Mouse (Mus musculus): ENCODE measurements around the gene Susd6.
A peak's percentile ranks its signal among the peaks of the same experiment; 100 is the strongest.

The Susd6 gene

GRCm38 (mm10) chr12:80881121-80881520 is 90.8 kb downstream of the Susd6 start:
- no peak for DNase-seq

DNA sequence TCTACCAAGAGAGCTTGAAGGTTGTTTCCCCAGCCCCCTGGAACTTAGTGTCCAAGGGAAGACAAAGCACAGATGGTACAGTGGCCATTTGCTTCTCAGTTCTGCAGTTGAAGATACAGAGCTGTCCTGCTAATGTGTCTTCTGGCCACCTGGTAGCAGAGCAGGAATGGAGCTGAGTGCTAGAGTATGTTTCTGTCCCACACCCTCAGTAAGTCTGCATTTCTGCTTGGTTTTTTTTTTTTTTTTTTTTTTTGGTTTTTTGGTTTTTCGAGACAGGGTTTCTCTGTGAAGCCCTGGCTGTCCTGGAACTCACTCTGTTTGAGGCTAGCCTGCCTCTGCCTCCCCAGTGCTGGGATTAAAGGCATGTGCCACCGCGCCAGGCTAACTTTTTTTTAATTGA is 93.0 kb downstream of the Susd6 start:
- no peak for DNase-seq

DNA sequence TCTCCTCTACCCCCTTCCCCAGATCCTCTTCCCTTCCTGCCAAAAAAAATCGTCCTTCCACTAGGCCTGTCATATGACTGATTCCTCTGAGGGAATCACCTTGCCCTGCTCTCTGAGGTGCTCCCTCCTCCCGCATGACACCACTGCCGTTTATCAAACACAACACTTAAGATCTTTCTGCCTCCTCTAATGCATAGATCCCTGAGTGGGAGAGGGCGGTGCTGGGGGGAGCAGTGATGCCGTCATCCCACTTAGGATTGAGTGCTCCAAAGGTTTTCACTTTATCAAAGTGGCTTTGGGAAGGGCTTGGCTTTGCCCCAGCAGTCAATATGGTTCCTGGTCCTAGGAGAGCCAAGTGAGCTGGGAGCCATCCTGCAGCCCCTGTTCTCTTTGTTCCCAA is 93.6 kb downstream of the Susd6 start:
- DNase-seq: no peak

DNA sequence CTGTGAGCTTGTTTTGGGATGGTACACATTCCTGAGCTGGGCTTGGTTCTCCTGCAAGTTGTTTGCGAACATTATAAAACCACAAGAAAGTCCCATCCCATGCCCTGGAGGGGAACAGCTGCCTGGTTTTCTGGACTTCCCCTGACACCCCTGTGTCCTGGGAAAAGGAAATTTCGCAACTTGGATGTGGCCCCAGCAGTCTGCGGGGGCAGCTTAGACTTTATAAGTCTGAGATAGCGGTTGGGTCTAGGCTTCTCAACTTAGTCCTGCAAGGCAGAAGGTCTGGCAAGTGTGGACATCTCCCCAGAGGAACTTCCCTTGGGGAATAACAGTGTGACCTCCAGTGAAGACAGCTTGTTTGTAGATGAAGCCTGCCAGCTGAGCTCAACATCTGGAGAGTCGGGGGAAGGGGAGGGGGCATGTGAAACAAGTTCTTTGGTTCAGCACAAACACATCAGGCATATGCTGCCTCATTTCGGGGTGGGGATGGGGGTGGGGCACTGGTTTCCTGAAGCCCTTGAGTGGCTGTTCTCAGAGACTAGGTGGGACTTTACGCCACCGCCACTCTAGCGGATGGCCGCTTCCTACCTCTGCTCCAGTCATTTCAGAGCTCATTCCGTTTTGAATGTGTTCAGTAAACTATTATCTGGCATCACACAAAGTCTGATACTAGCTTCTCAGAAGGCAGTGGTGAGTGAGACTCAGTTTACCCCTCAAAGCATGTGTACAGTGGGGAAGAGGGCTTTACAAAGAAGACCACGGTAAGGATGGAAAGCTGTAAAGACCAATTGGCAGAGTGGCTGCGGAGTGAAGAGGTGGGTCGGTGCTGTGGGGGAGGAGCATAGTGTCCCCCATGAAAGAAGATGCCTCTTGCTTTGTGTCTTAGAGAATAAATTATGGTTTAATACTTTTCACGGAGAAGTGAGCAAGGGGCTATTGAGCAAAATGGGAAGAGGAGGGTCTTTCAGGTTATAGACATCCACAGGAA is 95.3 kb downstream of the Susd6 start:
- DNase-seq: no peak

DNA sequence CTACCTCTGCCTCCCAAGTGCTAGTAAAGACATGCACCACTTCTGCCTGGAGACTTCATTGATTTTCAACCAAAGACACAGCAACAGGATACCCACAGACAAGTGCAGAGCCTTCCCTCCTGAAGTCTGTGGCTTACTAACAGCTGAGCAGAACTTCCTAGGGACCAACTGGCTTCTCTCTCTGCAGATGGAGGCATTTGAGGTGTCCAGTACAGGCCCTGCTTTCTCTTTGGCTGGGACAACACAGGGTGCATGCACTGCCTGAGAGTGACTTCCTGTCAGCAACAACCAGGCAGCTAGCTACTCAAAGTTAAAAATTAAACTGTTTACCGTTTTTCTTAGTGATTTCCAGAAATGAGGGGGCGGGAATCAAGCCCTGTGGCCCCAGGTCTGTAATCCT is 96.7 kb downstream of the Susd6 start:
- DNase-seq: no peak

GRCm38 (mm10) chr12:80889331-80889730 is 99.0 kb downstream of the Susd6 start:
- DNase-seq: no peak

- no peak for DNase-seq
Measured at GRCm38 (mm10) chr12:80891074-80891473, 100.8 kb downstream of the Susd6 start.

DNA sequence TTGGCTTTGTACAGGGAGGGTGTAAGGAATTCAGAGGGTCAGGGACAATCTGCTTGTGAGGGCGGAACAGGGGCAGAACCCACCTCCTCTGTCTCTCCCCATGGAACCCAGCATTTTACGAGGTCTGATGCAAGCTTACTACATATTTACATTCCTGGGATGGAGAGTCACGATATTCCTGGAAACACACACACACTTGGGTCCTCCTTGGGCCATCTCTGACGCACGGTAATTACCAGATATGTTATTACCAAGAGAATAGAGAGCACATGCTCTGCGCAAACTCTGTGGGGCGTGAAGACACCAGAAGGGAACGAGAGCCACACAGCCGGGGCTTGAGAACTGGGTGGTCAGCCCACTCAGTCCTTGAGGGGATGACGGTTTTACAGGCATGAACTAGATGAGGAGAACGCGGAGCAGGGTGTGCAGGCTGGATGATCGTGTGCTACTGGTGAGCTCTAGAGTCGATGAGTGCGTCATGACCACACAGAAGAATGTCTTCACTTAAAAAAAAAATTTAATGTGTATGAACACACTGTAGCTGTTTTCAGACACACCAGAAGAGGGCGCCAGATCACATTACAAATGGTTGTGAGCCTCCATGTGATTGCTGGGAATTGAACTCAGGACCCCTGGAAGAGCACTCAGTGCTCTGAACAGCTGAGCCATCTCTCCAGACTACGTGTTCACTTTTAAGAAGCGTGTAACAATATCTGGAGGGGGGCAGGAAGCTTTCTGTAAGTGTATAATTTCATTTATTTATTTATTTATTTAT is 103.6 kb downstream of the Susd6 start:
- DNase-seq: no peak

- DNase-seq: peak; percentile 76 to 79
Measured at GRCm38 (mm10) chr12:80894973-80895570, 104.8 kb downstream of the Susd6 start.

DNA sequence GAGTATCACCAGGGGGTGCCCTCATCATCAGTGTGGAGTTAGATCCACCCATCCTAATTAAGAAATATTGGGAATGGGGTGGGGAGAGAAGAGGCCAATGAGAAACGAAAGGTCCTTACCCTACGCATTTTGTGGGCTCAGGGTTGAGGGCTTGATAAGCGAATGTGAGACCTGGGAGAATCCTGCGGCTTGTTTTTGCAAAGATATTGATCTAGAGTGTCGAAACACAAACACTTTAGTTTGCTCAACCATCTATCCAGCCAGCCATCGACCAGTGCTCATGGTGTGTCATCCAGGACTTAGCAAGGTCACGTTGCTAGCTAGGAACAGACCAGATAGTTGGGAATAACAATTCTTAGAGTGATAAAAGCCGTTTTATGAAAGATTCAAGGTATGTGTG is 119.3 kb downstream of the Susd6 start:
- no peak for DNase-seq

DNA sequence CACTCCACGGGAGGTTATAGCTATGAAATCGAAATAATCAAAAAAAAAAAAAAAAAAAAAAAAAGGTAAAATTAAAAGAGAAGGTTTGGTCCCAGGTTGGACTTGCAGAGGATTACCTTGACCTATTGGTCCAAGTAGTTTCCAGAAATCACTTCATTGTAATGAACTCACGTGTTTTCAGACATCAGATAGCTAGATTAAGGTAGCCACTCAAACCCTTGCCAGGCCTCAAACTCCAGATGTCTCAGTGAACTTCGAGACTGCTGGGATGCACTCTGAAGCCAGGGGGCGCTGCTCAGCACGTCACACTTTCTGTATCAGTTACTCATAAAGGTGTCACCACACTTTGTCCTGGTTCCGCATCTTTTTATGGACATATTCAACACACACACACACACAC is 127.5 kb downstream of the Susd6 start:
- peak in 1 of 2 experiments; percentile 7 for DNase-seq

DNA sequence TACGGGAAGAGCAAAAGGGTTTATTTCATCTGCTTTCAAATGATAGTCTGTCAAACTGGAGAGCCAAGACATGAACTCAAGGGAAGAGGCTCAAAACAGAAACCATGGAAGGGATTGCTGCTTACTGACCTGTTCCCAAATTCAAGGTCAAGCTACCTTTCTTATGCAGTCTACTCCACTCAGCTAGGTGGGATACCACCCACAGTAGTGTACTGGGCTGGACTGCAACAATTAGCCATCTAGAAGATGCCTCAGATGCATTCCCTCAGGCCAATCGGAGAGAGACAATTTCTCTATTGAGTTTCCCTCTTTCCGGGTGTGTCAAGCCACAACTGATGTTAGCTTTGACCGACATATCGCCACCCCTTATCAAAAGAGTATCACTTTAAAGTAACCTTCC is 131.0 kb downstream of the Susd6 start:
- no peak for DNase-seq

GRCm38 (mm10) chr12:80922869-80923268 is 132.6 kb downstream of the Susd6 start:
- DNase-seq: no peak

DNA sequence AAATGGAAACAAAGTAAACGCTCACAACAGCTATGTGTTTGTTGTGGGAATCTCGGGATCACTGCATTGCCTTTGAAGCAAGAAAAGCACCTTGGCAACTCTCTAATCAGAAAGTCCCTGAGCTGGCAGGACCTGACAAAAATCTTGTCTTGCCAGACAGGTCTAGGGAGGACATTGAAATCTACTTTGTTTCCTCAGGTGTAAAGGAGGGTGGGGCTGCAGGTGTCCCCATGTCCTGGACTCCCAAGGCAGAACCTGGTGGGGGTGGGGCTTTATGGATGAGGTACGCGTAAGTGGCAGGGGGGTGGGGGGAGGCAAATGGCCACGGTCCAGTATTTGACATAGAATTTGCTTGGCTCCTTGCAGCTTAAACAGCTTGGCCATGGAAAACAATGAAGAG is 133.3 kb downstream of the Susd6 start:
- DNase-seq: no peak

- no peak for DNase-seq
Measured at GRCm38 (mm10) chr12:80924205-80924604, 133.9 kb downstream of the Susd6 start.

- no peak for DNase-seq
Measured at GRCm38 (mm10) chr12:80925919-80926318, 135.6 kb downstream of the Susd6 start.

- no peak for DNase-seq
Measured at GRCm38 (mm10) chr12:80926550-80926949, 136.2 kb downstream of the Susd6 start.

DNA sequence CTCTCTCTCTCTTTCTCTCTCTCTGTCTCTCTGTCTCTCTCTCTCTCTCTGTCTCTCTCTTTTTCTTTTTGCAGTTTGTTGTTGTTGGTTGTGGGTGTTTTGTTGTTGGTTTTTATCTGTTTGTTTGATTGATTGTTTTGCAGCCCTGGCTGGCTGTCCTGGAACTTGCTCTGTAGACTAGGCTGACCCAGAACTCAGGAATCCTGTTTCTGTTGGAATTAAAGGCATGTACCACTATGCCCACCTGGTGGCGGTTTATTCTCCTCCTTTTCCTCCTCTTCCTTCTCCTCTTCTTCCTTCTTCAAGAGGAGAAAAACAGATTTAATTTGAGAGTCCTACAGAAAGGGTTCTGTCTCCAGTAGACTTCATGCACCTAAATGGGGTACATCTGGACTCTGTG is 137.2 kb downstream of the Susd6 start:
- DNase-seq: no peak

GRCm38 (mm10) chr12:80928881-80929280 is 138.6 kb downstream of the Susd6 start:
- DNase-seq: no peak

- no peak for DNase-seq
Measured at GRCm38 (mm10) chr12:80930141-80930540, 139.8 kb downstream of the Susd6 start.
